Mouse (Mus musculus) brain, embryonic 14.5 days (tissue): ENCODE results near the gene Tnfaip1.

Source experiments
- CTCF ChIP-seq: fragments of 200-500 bp; IDR thresholded peaks from 2 replicates; pipeline ENCODE4 v1.5.1; 2012; ENCODE audit warnings: inconsistent platforms, mild to moderate bottlenecking, moderate library complexity, borderline replicate concordance; ENCODE audit not compliant: insufficient read depth, insufficient read length; ENCODE audit errors: extremely low read depth
- POLR2A ChIP-seq: fragments of 200-500 bp; IDR thresholded peaks from 2 replicates; pipeline ENCODE4 v1.6.1; 2012; ENCODE audit warnings: mild to moderate bottlenecking, inconsistent platforms, borderline replicate concordance; ENCODE audit not compliant: poor library complexity, insufficient read depth, insufficient read length, severe bottlenecking; ENCODE audit errors: extremely low read depth

- TF ChIP-seq POLR2A = no peak
- TF ChIP-seq CTCF = peak; percentile 44; the same call in 1 of the 2 replicates
Measured at GRCm38 (mm10) chr11:78515549-78516325, 20.4 kb downstream of the Tnfaip1 start.
